Mouse (Mus musculus) G1E (cell line): ENCODE measurements at regions not wholly inside any gene's neighbourhood (a gene's known extent, or its start where the extent isn't known, plus 50 kb on each side); places are given as distances from the start of the nearest gene placed in this dataset.

ENCODE experiments used
- CTCF ChIP-seq: IDR thresholded peaks from 2 replicates; pipeline ENCODE4 v1.5.1; 2012; ENCODE audit warnings: low read depth, low read length, inconsistent platforms, mixed read lengths
- TAL1 ChIP-seq: conservative IDR thresholded peaks from 2 replicates; pipeline ENCODE4 v1.6.1; 2012; ENCODE audit warnings: low read depth, low read length, inconsistent platforms, mixed read lengths

DNA sequence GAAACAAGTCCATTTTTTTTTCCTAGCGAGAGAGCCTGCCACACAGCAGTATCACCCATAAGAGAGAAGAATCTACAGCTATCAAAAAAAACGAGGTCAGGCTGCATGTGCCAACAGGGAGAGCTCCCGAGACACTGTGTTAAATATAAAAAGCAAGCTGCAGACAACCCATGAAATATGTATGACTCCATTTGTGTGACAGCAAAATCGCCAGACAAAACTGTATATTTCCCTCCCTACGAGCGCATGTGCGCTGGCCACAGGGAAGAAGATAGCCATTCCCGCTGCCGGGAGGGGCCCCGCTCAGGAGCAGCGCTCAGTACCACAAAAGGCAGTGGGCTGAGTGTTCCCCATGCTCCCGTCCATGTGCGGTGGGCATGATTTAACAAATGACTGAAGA lies 93.3 kb upstream of the A530016L24Rik start:
- TF ChIP-seq CTCF (no peak), TAL1 (no peak)
